Mouse (Mus musculus): ENCODE data around the gene Raver2.

Raver2 gene

DNA sequence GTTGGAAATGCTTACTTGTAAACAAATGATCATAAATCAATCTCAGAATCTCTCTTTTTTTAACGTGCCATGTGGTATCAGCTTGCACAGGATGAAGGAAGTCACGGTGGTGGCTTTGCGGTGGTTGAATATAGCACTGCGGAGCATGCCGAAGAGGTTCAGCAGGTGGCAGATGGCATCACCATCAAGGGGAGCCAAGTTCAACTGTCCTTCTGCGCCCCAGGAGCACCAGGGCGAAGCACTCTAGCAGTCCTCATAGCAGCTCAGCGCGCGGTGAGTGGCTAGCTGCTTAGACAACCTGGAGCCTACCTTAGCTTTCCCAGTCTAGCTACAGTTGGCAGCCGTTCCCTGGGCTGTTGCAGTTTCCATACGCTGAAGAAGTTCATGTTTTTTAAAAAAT, 38.3 kb downstream of the Raver2 start:
- no peak for DNase-seq (ENCODE audit: extremely low spot score, low spot score)

DNA sequence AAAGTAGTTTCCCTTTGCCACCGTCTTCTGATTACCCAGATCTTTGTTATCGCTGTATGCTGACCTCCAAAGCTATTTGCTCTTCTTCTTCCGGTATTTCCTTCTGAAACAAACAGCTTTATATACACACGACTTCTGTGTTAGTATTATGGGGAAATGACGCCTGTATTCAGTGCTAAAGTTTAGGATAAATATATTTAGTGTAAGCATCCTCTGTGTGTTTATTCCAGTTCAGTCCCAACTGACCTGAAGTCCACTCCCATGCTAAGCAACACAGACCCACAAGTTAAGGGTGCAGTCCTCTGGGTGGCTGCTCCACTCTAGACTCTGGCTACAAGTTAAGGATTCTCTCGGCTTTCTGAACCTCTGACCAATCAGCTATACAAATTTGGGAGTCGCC, 52.2 kb downstream of the Raver2 start:
- no peak for DNase-seq (ENCODE audit: extremely low spot score, low spot score)

DNA sequence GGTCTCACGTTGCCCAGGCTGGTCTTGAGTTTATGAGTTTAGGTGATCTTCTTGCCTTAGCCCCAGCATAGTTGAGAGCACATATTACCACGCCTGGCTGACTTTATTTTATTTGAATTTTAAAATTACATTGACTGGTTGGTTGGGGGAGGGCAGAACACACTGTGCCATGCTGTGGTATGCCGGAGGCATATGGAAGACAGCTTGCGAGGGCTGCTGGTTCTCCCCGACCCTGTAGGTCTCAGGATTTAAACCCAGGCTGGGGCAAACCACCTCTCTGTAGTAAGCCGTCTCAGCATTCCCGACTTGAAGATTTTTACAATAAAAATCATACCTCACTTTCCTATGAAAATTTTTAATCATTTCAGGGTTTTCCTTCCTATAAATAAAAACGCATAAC, 66.2 kb downstream of the Raver2 start:
- DNase-seq (ENCODE audit: extremely low spot score, low spot score) = no peak

DNA sequence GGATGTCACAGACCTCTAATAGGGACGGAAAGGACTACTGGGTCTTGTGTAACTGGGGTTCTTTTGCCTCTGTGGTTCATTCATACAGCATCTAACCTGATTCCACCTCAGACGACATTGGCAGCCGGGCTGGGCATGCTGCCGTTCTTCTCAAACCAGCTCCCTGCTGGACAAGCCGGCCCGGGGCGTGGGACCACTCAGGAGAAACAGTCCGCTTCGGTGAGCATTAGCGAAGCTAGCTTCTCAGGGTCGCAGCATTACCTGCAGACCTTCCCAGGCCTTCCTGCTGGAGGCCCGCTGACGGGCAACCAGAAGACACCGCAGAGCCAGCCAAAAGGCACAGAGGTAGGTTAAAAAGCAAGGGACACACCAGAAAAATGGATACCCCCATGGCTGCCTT, 67.1 kb downstream of the Raver2 start:
- DNase-seq (ENCODE audit: extremely low spot score, low spot score) = no peak

DNA sequence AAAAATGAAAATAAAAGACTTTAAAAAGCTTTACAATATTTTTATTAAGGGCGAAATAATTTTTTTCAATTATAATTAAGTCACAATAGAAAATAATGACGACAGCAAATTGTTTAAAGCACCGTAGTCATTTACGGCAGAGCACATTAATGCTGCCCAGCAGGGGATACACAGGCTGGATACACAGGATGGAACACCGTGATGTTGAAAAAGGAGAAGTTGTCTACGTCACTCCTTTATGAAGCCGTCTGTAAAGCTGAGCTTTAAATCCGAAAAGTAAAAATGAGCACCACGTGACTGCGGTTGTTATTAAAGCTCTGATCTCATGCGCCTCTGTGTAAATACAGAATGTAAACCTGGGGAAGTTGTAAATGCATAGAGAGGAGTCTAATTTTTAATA, 69.2 kb downstream of the Raver2 start:
- DNase-seq (ENCODE audit: extremely low spot score, low spot score) = no peak

DNA sequence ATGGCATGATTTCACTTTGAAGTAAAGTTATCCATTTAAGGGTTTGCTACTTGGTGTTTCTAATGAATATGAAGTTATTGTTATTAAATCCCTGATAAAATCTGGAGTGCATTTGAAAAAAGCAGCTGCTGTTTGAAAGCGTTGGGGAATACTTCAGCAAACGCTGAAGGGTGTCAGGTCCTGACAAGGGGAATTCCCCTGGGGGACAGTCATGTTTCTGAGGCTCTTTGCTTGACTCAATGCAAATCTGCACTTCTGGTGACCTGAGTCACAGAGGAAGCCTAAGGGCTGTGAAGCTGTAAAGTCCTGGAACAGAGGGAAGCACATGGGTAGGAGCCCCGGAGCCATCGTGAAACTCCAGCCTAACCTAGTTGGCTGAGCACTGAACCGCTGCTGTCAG, 73.0 kb downstream of the Raver2 start:
- no peak for DNase-seq (ENCODE audit: extremely low spot score, low spot score)

DNA sequence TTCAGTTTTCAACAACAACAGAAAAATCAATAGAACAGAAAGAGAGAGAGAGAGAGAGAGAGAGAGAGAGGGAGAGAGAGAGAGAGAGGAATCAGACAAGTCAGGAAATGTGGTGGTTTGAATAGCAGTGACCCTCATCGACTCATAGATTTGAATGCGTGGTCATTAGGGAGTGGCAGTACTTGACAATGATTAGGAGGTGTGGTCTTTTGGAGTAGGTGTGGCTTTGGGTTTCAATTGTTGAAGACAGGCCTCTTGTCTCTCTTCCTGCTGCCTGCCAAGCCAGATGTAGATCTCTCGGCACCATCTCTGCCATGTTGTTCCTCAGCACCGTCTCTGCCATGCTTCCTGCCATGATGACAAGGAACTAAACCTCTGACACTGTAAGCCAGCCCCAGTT, 75.1 kb downstream of the Raver2 start:
- DNase-seq (ENCODE audit: extremely low spot score, low spot score) = no peak

DNA sequence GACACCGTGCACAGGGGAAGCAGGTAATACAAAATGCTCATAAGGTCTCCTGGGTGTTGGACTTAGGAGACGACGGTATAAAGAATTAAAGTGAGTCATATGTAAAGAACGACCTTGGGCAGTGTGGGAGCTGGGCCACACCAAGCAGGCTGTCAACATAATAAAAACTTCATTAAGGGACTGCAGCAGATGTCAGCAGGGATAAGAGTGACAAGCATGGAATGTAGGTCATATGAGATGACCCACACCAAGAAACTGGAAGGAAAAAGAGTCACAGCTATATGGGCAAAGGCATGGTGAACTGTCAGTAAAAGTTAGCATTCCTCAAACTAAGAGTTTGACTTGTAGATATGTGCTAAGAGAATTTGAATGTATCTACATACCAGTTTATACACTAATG, 75.6 kb downstream of the Raver2 start:
- DNase-seq (ENCODE audit: extremely low spot score, low spot score) = no peak

DNA sequence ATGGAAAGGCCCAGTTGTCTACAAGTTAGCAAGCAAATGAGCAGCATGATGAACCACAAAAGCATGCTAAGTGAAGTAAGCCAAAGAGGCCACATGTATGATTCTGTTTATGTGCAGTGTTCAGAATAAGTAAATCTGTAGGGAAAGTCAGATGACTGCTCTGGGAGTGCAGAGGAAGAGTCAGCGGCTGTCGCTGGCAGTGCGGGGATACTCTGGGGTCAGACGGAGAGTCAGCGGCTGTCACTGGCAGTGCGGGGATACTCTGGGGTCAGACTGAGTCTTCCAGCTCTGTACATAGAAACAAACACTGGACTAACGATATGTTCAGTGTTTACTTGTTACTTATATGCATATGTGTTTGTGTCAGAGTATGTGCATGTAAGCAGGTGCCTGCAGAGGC, 76.0 kb downstream of the Raver2 start:
- DNase-seq (ENCODE audit: extremely low spot score, low spot score) = no peak

DNA sequence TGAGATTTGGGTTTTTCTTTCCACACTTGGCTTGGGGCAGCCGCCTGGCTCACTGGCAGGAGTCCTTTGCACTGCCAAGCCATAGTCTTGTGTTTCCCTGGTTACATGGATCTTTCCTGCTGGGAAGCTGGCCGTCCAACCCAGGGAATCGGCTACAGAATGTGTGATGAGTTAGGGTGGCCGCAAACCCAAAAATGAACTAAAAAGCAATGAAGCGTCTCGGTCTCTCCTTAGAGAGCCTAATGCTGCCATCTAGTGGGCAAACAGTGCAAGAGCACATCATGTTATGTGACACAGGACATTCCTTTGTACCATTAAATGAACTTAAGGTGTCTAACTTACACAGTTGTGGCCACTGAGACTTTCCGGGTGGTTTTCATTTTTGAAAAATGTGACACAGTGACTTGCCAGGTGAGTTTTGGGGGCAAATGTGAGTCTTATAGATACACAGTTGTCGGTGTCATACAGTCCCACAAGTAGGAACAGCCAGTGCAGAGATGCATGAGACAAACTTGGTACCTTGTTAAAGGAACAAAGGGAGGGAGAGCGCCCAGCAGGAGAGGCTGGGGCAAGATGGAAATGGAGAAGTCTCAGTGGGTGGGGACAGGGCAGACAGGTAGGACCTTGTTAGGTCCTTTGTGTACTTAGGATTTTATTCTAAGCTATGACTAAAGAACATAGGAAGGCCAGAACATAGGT, 77.4 kb downstream of the Raver2 start:
- peak; percentile 76 for DNase-seq (ENCODE audit: extremely low spot score, low spot score)

DNA sequence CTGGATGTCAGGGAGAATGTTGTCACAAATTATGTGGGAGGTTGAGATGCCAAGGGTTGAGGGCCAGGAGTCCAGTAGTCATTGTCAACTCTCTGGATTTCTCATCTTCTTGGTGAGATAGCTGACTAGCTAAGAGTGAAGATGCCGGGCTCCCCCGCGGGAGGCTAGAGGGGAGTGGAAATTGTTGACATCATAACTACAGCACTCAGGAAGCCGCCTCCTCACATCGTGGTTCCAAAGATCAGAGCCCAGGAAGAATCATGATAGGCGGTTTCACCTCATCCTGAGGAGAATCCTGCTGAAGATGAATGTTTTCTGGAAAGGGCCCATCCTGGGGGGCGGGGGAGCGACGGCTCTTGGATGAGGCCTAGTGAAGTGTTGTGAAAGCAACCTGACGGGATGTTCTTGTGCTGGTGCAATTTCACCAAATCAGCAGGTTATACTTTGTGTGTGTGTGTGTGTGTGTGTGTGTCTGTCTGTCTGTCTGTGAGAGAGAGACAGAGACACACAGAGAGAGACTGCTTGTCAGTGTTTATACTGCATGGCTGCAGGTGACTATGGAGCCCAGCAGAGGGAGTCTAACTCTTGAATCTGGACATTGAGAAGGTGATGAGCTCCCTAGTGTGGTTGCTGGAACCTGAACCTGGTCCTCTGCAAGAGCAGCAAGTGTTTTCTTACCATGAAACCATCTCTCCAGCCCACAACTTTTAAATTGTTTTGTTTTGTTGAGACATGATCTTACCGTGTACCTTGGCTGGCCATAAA, 78.3 kb downstream of the Raver2 start:
- DNase-seq (ENCODE audit: extremely low spot score, low spot score) = no peak

DNA sequence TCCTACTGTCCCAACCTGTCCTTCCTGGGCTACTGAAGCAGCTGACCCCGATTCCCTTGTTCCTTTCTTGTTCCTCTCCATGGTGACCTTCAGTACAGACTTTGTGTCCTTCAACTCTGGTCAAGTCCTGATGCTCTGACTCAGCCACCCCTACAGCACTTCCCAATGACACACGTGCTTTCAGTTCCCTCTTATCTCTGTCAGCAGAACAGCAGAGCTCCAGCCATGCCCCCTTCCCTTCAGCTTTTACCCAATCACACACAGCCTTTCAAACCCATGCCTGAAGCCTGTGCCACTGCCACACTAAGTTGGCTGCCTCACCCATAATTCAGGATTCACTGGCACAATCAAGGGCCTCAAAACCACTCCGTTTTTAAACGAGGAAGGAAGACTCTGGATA, 86.8 kb downstream of the Raver2 start:
- DNase-seq (ENCODE audit: extremely low spot score, low spot score) = no peak

DNA sequence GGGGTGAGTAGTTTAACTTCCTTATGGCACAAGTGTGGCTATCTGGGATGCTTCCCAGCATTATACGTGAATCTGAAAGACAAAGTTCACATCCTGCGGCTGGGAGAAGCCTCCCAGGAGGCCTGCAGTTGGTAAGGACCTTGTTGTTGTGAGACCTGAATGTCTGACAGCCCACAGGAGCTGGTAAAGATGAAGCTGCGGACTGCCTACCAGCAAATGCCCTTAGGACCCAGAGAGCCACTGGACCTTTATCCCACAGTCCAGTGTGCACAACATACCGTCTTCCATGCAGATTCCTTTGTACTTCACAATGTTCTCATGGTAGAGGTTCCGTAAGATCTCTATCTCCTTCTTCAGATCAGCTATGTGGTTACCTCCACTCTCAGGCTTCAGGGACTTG, 88.7 kb downstream of the Raver2 start:
- no peak for DNase-seq (ENCODE audit: extremely low spot score, low spot score)

DNA sequence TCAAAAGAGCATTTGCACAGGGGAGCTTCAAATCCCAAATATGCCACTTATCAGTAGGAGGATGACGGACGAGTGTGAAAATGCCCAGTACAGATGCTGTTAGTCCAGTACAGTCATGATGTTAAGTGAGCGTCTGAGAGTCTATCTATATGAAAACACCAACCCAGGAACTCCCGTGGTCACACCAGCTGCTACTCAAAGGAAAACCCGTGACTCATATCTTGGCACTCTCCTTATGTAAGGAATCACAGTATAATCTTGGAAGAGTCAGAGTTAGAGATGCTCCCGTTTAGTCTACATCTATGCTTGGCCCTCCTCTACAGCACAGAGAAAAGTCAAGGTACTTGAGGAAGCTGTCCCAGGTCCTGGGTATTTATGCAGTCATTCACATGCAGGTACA, 89.5 kb downstream of the Raver2 start:
- no peak for DNase-seq (ENCODE audit: extremely low spot score, low spot score)

DNA sequence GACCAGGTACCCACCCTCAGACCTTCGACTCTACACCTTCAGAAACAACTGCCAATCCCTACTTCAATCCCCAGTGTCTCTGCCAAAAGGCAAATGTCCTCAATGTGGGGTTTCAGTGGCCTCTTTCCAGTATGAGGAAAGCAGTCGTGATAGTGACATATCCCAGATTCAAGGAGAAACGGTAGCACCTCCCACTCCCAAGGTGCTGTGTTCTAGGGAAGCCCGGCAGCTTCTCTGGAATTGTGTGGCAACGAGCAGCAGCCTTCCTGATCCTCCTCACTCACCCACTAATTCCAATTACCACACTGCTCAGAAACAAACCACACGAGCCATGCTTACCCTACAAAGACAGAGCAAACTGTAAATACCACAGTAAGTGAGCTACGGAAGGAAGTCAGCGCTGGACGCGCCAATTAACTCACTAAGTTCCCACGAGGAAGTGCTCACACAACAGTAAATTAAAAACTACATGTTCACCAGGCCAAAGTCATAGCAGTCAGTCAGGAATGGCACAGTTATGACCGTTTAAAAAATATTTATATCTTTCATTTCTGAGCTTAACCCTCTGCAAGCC, 90.5 kb downstream of the Raver2 start:
- DNase-seq (ENCODE audit: extremely low spot score, low spot score) = no peak

DNA sequence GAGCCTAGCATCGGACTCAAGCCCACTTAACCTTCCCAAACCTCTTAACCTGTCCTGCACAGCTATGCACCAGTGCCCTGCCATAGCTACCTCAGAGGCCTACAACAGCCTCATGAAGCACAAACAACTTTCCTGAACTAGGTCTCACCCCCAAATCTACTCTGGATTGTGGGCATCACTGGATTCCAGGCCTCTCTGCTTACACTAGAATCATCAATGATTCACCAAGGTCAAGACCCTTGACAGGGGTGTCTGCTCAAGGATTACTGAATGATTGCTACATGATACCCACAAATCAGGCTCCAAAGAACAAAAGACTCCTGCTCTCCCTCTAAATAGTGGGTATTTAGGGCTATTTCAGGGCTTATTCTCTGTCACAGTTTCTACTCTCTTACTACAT, 92.0 kb downstream of the Raver2 start:
- no peak for DNase-seq (ENCODE audit: extremely low spot score, low spot score)

DNA sequence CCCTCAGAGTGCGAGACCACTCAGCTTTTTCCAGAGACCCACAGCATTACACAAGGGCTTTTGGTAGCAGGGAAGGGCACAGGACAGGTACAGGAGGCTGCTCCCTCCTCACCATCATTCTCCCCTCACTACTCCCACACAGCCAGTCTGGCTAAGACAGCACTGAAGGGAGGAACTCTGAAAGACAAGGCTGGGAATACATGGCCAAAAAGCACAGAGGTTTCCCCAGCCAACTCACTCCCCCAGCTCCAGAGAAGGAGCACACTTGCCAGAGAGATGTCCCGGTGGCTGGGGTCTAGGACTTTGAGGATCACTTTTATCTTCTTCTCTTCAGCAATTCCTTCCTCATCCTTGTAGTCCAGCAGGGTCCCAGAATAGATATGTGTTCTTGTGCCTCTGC, 95.4 kb downstream of the Raver2 start:
- no peak for DNase-seq (ENCODE audit: extremely low spot score, low spot score)

DNA sequence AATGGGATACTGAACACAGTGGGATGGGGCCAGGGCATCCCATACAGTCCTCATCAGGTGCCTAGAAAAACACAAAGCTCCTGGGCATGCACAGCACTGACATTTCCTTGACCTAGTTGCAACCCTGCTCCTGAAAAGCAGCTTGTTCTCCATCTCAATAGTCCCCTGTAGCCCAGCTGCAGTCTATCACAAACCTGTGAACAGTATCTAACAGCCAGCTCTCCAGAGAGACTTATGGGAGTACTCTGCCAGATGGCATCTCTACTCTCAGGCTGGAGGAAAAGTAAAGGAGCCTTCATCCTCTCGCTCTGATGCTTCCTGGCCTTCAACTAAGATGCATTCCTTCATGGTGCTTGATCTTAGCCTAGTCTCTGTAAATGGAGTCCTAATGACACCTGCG, 95.9 kb downstream of the Raver2 start:
- no peak for DNase-seq (ENCODE audit: extremely low spot score, low spot score)

DNA sequence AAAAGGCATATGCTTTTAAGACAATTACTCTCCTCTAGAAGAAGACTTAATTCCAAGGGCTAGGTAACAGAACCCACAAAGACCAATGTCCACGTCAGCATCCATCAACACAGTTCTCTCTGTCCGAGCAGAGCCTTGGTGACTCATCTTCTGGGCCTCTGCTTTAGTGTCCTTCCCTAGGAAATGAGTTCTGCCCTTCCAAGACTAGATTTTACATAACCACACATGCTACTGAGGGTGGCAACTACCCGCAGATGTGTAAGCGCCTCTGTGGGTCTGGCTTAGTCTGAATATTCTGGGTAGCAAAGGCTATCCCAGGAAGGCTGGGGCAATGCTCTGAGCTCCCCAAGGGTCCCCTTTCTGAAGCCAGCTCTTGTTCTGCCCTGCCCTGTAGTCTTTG, 97.0 kb downstream of the Raver2 start:
- DNase-seq (ENCODE audit: extremely low spot score, low spot score) = no peak

DNA sequence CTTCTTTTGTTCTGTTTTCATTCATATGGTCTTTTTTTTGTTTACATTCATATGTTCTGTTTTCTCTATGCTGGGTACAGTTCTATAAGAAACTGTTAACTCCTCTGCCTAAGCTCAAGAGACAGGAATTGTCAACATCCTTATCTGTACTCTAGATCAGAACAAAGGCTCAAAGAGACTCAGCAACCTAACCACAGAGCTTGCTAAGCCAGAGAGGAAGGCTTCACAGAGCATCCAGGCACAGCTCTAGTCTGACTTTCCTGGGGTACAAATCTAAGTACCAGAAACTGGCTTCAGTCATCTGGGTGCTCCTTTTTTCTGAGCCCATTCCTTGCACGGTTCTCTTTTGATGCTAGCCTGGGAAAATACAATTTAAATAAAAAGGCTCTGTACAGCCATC, 99.0 kb downstream of the Raver2 start:
- no peak for DNase-seq (ENCODE audit: extremely low spot score, low spot score)

DNA sequence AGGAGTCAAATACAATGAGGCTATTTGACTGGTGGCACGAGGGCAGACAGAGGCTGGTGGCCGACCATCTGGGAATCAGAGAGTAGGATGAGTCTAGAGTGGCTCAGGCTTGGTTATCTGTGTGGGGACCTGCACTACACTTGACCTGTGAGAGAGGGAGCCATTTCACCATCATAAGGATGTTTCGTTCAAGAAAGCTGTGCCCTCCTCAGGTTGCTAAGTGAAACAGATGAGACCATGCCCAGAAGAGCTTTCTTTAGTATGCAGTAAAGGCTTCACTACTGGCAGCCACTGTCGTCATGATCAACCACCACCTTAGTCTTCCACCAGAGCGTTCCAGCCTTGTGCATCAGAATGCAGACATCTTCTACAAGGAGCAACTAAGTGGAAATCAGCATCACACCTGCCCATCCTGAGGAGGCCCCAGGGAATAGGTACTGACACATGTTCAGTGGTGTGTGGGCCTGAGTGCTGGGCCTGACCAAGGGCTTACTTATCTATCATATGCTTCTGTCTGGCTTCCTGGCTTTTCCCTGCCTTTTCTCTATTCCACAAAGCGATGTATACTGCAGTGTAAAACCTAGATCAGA, 99.5 kb downstream of the Raver2 start:
- no peak for DNase-seq (ENCODE audit: extremely low spot score, low spot score)

DNA sequence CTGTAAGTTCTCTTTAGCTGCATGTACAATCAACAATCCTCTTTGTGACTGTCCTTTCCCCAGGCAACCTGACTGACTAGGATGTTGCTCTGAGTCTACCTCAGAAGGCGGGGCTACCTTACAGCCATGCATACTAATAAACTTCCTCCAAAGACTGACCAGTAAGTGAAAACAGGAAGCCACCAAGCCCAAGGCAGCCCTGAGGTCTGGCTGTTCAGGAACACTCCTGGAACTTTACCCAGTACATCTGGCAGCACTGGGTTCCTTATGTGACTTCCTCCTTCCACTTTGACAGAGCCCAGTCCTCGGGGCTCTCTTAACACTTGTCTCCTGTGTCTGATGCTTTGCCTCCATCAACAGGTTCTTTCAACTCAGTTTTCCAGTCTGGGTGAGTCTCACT, 104.0 kb downstream of the Raver2 start:
- no peak for DNase-seq (ENCODE audit: extremely low spot score, low spot score)
